Mouse (Mus musculus) adipocyte (in vitro differentiated cells): ENCODE measurements around the gene Rab15.
"Not testable (repeated sequence)": the region's sequence is repeated elsewhere in the genome, so short reads cannot be mapped to it uniquely, and the experiment has no call there.

Source experiments
- DNase-seq: peaks from one replicate; pipeline ENCODE4 v3.0.0-alpha.2; 2016; ENCODE audit warnings: low spot score

The Rab15 gene

DNA sequence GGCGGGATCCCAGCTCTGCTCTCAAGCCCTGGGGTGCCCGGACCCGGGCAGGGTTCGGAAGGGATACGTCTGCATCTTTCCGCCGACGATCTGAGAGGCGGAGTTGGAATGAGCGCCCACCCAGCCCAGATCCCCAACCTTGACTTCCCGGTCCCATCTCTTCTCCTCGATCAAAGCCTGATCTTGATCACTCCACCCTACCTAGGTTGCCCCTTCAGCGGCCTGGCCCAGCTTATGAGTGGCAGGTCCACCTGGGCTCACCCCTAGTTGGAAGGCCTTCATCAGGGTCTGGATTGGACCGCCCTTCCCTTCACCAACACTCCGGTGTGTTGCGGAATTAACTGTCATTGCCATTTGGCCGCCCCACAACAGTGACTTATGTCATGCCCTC is at the start of gene Rab15:
Rab15 (minus strand) TSS at position 258 of the 391 bp plus-strand sequence.
- DNase-seq = no peak

GRCm38 (mm10) chr12:76869561-76869960 is 46.9 kb upstream of the Rab15 start:
- no peak for DNase-seq

- no peak for DNase-seq
Measured at GRCm38 (mm10) chr12:76868463-76869198, 45.9 kb upstream of the Rab15 start.

DNA sequence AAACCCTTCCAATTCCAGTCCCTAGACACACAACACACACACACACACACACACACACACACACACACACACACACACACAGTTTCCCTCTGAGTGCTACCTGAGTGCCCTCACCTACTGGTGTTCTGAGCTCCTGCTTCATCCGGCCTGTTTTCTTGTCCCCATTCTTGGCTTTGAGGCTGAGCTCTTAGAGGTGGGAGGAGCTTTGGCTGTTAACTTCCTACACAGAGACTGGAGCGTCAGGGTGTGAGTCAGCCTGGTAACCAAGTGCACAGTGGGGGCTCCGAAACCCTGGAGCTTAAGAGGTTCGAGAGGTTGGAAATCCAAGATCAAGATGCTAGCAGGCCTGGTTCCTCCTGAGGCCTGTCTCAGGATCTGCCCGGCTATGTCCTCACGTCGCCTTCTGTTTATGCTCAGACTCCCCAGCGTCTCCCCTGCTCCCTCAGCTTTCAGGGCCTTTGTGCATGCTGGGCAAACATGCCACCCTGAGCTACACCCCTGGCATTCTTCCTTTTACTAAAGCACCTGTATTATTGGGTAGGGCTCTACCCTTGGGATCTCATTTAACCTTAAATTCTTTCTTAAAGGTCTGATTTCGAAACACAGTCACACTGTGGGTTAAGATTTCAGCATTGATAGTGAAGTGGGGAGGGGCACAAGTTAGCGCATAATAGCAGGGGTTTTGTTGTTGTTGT is 45.0 kb upstream of the Rab15 start:
- DNase-seq = no peak

DNA sequence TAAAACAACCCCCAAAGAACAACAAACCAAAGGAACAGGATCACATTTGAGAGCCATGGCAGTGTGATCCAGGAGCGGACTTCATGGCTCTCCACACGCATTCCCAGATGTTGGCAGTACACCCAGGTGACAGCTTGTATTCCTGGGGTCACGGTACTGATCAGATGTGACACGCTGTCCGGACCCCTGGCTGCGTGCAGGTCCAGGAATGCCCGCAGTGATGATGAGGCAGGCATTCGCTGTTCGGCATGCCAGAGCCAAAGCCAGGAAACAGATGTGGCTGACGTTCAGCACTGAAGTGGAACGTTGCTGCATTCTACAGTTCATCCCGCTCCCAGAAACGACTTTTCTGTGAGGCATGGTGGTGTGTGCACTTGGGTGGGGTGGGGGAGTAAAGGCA is 42.6 kb upstream of the Rab15 start:
- no peak for DNase-seq

DNA sequence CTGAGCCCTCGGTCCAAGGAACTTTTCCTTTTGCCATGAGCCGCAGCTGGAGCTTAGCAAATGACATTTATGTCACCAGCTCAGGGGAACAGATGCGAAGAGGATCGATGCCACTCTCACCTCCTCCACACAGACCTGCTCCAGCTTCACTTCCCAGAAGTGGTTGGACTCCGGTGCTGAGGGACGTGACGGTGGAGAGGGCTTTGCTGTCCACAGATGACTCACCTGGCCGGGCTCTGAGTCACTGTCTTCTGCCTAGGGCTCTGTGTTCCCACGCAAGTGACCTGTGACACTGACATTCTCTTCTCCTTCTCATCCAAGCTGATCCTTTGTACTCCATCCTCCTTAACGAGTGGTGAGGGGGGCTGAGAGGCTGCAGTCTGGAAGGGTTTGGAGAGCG is 40.9 kb upstream of the Rab15 start:
- DNase-seq = no peak

GRCm38 (mm10) chr12:76858788-76859187 is 36.1 kb upstream of the Rab15 start:
- DNase-seq = not testable (repeated sequence)

DNA sequence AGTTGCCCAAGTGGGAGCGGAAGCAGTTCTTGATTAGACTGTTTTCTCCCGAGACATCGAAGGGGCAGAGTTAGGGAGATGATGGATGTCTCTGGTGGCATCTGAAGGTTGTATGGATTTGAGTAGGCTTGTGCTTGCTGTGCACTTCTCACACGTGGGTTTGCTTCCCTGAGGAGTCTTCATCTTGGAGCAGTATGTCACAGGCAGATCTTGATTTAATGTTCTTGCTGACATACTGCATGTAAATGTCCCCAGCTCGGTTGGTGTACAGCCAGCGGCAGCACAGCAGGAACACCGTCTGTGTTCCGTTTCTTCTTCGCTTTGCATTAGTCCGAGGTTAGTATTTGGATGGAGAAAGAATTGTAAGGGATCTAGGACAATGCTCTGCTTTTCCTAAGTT is 34.4 kb upstream of the Rab15 start:
- no peak for DNase-seq

- no peak for DNase-seq
Measured at GRCm38 (mm10) chr12:76853378-76854142, 30.9 kb upstream of the Rab15 start.

- no peak for DNase-seq
Measured at GRCm38 (mm10) chr12:76852419-76852818, 29.7 kb upstream of the Rab15 start.

GRCm38 (mm10) chr12:76844346-76845061 is 21.8 kb upstream of the Rab15 start:
- DNase-seq = no peak

DNA sequence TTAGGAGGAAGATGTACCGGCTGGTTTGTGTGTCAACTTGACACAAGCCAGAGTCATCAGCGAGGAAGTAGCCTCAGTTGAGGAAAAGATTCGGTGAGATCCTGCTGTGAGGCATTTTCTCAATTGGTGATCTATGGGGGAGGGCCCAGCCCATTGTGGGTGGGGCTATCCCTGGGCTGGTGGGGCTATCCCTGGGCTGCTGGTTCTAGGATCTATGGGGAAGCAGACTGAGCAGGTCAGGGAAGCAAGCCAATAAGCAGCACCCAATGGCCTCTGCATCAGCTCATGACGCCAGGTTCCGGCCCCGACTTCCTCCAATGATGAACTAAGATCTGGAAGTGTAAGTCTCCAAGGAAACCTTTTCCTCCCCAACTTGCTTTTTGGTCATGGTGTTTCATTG is 17.4 kb upstream of the Rab15 start:
- DNase-seq = no peak

GRCm38 (mm10) chr12:76839298-76839697 is 16.6 kb upstream of the Rab15 start:
- no peak for DNase-seq

DNA sequence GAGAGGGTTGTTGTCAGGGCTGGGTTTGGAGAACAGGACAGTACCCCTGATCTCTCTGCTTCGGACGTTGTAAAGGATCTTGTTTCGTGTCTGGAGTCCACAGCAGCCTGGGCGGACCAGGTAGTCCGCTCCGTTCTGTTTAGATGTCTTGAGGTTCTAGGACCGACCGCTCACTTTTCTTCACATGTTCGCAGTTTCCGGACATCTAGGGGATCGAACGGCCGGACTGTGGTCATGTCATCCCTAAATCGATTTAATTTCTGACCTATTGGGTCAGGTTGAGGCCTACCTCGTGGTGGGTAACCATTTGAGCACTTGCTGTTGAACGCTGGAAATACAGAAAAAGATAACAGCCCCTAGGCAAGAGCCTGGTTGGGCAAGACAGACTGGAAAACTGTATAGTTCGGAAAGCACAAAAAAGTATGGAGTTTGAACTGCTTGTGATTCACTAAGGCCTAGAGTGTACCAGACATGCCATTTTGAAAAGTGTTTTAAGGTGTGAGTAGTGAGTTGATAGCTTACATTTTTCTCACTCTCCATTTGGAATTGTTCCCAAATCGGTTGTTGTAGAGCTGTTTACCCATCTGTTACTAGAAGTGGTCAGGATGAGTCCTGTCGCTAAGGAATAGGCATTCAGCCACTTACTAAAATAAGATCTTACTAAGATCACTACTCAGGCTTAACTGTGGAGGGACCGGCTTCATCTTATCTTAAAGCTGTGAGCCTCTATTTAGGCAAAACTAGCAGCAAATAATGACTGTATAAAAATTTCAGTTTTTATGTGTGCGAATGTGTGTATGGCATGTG is 15.3 kb upstream of the Rab15 start:
- no peak for DNase-seq

- DNase-seq = peak; percentile 95
Measured at GRCm38 (mm10) chr12:76837101-76837843, 14.6 kb upstream of the Rab15 start.

- DNase-seq = peak; percentile 51
Measured at GRCm38 (mm10) chr12:76832704-76833103, 10.0 kb upstream of the Rab15 start.

- no peak for DNase-seq
Measured at GRCm38 (mm10) chr12:76825283-76825682, 2.6 kb upstream of the Rab15 start.

GRCm38 (mm10) chr12:76822002-76822650 is 582 bp downstream of the Rab15 start:
- DNase-seq = no peak

- DNase-seq = peak; percentile 12
Measured at GRCm38 (mm10) chr12:76820615-76821014, 2.1 kb downstream of the Rab15 start.

DNA sequence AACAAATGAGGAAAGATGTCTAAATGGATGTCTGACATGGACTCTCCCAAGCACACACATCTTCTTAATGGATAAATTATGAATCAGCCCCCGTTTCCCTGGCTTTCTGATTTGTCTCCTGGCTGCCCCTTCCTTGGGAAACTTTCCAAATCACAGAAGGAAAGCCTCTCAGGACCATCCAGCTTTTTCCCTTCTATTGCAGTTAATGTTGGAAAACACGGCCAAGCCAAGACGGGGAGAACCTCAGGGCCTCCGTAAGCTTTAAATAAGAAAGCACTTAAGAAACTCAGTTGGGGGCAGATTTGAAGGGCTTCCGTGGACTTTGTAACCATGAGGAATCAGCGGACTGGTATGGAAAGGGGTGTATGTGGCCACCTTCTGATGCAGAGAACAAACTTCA is 2.9 kb downstream of the Rab15 start:
- DNase-seq = no peak
